In genomic region chr4:91399510-91400196, GRCm38 (mm10) we compare ENCODE assay signal across 8 mouse cellular contexts. TPM values are rescaled to one million over a fixed set of nuclear protein-coding genes. Genes with fewer than 3 reads are reported as not detected.
A peak's percentile ranks its signal among the peaks of the same experiment; 100 is the strongest.
DNase-seq lines count a peak whose midpoint lies in the region; ATAC-seq and TF ChIP-seq lines count a peak whose summit lies in the region.
"Had no signal": no experiment of that assay in that cellular context is flagged by ENCODE, and none has a peak within 500 bp of the region (broad histone marks: within the 10 kb centered on the region; RNA-seq: fewer than 3 reads in every experiment).

No protein-coding gene starts in this region.

- H3K4me3 ChIP-seq in lung, embryonic 14.5 days (ENCODE audit: low read depth, low read length): no peak overlapping the region; the same call in 1 of the 2 replicates
- peak overlapping the region; percentile 30 for H3K4me3 ChIP-seq in embryonic facial prominence, embryonic 14.5 days (ENCODE audit: low read depth, low read length)
- H3K4me3 ChIP-seq in intestine, embryonic 16.5 days (ENCODE audit: low read length): 0 out of 2 replicates have a peak overlapping the region, but pooled peaks have one; percentile 5

- H3K27me3 ChIP-seq in lung, embryonic 14.5 days (ENCODE audit: insufficient read depth, low read length): peaks cover 20% of the 10 kb centered on the region
- H3K27me3 ChIP-seq in embryonic facial prominence, embryonic 14.5 days (replicated peaks; ENCODE audit: control insufficient read depth, insufficient read depth, low read length): peaks cover 31% of the 10 kb centered on the region
- peaks cover 9% of the 10 kb centered on the region; the same call in 1 of the 2 replicates for H3K27me3 ChIP-seq in intestine, embryonic 16.5 days (replicated peaks; ENCODE audit: control insufficient read depth, insufficient read depth, low read length)

- no peak; the same call in 1 of the 2 replicates for ATAC-seq in lung, embryonic 14.5 days (ENCODE audit: insufficient read depth)
- ATAC-seq in embryonic facial prominence, embryonic 14.5 days (ENCODE audit: low read depth): peak; percentile 75; the same call in 1 of the 2 replicates
- no peak for ATAC-seq in intestine, embryonic 16.5 days

- peak overlapping the region; percentile 54 for H3K4me2 ChIP-seq in lung, embryonic 14.5 days
- peak overlapping the region; percentile 54 for H3K4me2 ChIP-seq in embryonic facial prominence, embryonic 14.5 days (ENCODE audit: low read depth, low read length)
- peak overlapping the region; percentile 35; the same call in 1 of the 2 replicates for H3K4me2 ChIP-seq in intestine, embryonic 16.5 days (ENCODE audit: low read depth, low read length)

- TF ChIP-seq CTCF in lung, embryonic 14.5 days (IDR thresholded peaks at IDR 0.05; ENCODE audit: low read depth): no peak

- H3K9ac ChIP-seq in lung, embryonic 14.5 days: no peak overlapping the region
- 0 out of 2 replicates have a peak overlapping the region, but pooled peaks have one; percentile 6 for H3K9ac ChIP-seq in embryonic facial prominence, embryonic 14.5 days (ENCODE audit: low read depth, low read length)
- no peak overlapping the region for H3K9ac ChIP-seq in intestine, embryonic 16.5 days (ENCODE audit: low read depth, low read length)

- WGBS in lung, embryonic 14.5 days: under 1% methylated on average over 17 of the region's 17 CpGs
- WGBS in embryonic facial prominence, embryonic 14.5 days: 0% methylated on average over 14 of the region's 17 CpGs
- WGBS in intestine, embryonic 16.5 days: 1% methylated on average over 17 of the region's 17 CpGs

- H3K4me1 ChIP-seq in lung, embryonic 14.5 days (ENCODE audit: insufficient read depth): no peaks in the 10 kb centered on the region
- H3K4me1 ChIP-seq in embryonic facial prominence, embryonic 14.5 days (ENCODE audit: control insufficient read depth, insufficient read depth, low read length): no peaks in the 10 kb centered on the region
- H3K4me1 ChIP-seq in intestine, embryonic 16.5 days (ENCODE audit: control insufficient read depth, insufficient read depth, low read length): no peaks in the 10 kb centered on the region

- no peak overlapping the region for H3K27ac ChIP-seq in lung, embryonic 14.5 days (ENCODE audit: low read depth)
- H3K27ac ChIP-seq in embryonic facial prominence, embryonic 14.5 days (replicated peaks; ENCODE audit: low read depth, low read length): no peak overlapping the region
- no peak overlapping the region for H3K27ac ChIP-seq in intestine, embryonic 16.5 days (ENCODE audit: low read length)

- no peaks in the 10 kb centered on the region for H3K9me3 ChIP-seq in lung, embryonic 14.5 days (ENCODE audit: low read depth, low read length)
- H3K9me3 ChIP-seq in embryonic facial prominence, embryonic 14.5 days (ENCODE audit: control insufficient read depth, low read length): no peaks in the 10 kb centered on the region
- no peaks in the 10 kb centered on the region for H3K9me3 ChIP-seq in intestine, embryonic 16.5 days (ENCODE audit: control insufficient read depth, low read length)

- H3K36me3 ChIP-seq in lung, embryonic 14.5 days (ENCODE audit: insufficient read depth): no peaks in the 10 kb centered on the region
- H3K36me3 ChIP-seq in embryonic facial prominence, embryonic 14.5 days (ENCODE audit: control insufficient read depth, insufficient read depth, low read length): no peaks in the 10 kb centered on the region
- no peaks in the 10 kb centered on the region for H3K36me3 ChIP-seq in intestine, embryonic 16.5 days (ENCODE audit: control insufficient read depth, insufficient read depth, low read length)

- DNase-seq in lung, embryonic 14.5 days: peak; percentile 40
- no peak for DNase-seq in lung, postnatal 36 days
- DNase-seq in embryonic facial prominence, embryonic 14.5 days (ENCODE audit: low spot score): peak; percentile 58
- peak; percentile 13 for DNase-seq in right cerebral cortex, postnatal 25 days
- DNase-seq in kidney, postnatal 36 days: no peak
- DNase-seq in adrenal gland, postnatal 4 days (ENCODE audit: low spot score in 2 of 2): no peak

RNA-seq across cellular contexts. Expression of gene Elavl2, which starts 0.9 kb away (rescaled TPM):
- 4.3 and 4.4 TPM in 2 replicates for polyA plus RNA-seq in lung, embryonic 14.5 days (2014; fragmentation: Nextera tagmentation; extraction: Ambion mirVana)
- 10.6 and 11.4 TPM in 2 replicates for polyA plus RNA-seq in embryonic facial prominence, embryonic 14.5 days (2014; fragmentation: Nextera tagmentation; extraction: Ambion mirVana)
- 2.6 and 3.3 TPM in 2 replicates for polyA plus RNA-seq in intestine, embryonic 16.5 days (2015; fragmentation: Nextera tagmentation; extraction: Ambion mirVana)
- 10 to 100 TPM; 10.2 to 20.5 TPM for total RNA-seq in adrenal gland, postnatal 4 days (2021)
- total RNA-seq: liver, adult 2 months had no signal
- polyA plus RNA-seq: liver, adult 2 months had no signal

Comparison
In these comparisons a context has a peak if more than half of its experiments do, and no peak if none do; other contexts are left out.
1. DNase-seq: peak in lung, embryonic 14.5 days (single experiment), embryonic facial prominence, embryonic 14.5 days (single experiment) and right cerebral cortex, postnatal 25 days (single experiment); none in lung, postnatal 36 days (single experiment), kidney, postnatal 36 days (0 of 2) and adrenal gland, postnatal 4 days (0 of 2).
2. Peak in every context shown above with its lines, with median percentiles within 50 percentile points of each other: H3K4me2 ChIP-seq.